Mouse (Mus musculus): ENCODE results near the gene Hpse2. TPM values are rescaled to one million over a fixed set of nuclear protein-coding genes. Genes with fewer than 3 reads are reported as not detected.
"Not testable (repeated sequence)": the region's sequence is repeated elsewhere in the genome, so short reads cannot be mapped to it uniquely, and the experiment has no call there.

Gene Hpse2
- polyA plus RNA-seq, 1 experiment from 2014 or later = 0.73 TPM

GRCm38 (mm10) chr19:42780156-42780538 lies 608.0 kb downstream of the Hpse2 start:
- not testable (repeated sequence) for ATAC-seq (ENCODE audit: low FRiP score); H3K27me3 ChIP-seq (ENCODE audit: control insufficient read depth, insufficient read depth, low read length); DNase-seq (ENCODE audit: low spot score); H3K9me3 ChIP-seq (ENCODE audit: control insufficient read depth, low read length); H3K36me3 ChIP-seq (ENCODE audit: control insufficient read depth, insufficient read depth, low read length); H3K27ac ChIP-seq (ENCODE audit: low read depth, low read length); H3K4me1 ChIP-seq (replicated peaks; ENCODE audit: control insufficient read depth, insufficient read depth, low read length)
- Histone ChIP-seq H3K4me3 (ENCODE audit: low read depth, low read length) (peak overlapping the region; percentile 52), H3K9ac (ENCODE audit: low read depth, low read length) (peak overlapping the region; percentile 76), H3K4me2 (replicated peaks; ENCODE audit: low read depth, low read length) (peak overlapping the region; percentile 56)
- WGBS = 57% methylated on average over 7 of the region's 7 CpGs

- no peaks in the 10 kb centered on the region for H3K9me3 ChIP-seq (ENCODE audit: control insufficient read depth, low read length)
- no peaks in the 10 kb centered on the region for H3K36me3 ChIP-seq (ENCODE audit: control insufficient read depth, insufficient read depth, low read length)
- ATAC-seq (ENCODE audit: low FRiP score) = peak; percentile 99
- no peaks in the 10 kb centered on the region for H3K4me1 ChIP-seq (replicated peaks; ENCODE audit: control insufficient read depth, insufficient read depth, low read length)
- no peaks in the 10 kb centered on the region for H3K27me3 ChIP-seq (ENCODE audit: control insufficient read depth, insufficient read depth, low read length)
- peak within 1 kb of the TSS; percentile 76 for H3K9ac ChIP-seq (ENCODE audit: low read depth, low read length)
- peak within 1 kb of the TSS; percentile 52 for H3K4me3 ChIP-seq (ENCODE audit: low read depth, low read length)
- DNase-seq (ENCODE audit: low spot score) = peak; percentile 90
- H3K4me2 ChIP-seq (replicated peaks; ENCODE audit: low read depth, low read length) = peak within 1 kb of the TSS; percentile 56
- H3K27ac ChIP-seq (ENCODE audit: low read depth, low read length) = peak within 1 kb of the TSS; percentile 75
- WGBS = under 1% methylated on average over 43 of the region's 43 CpGs
Measured at GRCm38 (mm10) chr19:42779531-42780155, 608.5 kb downstream of the Hpse2 start, which contains the start of gene Hps1. Gene Hps1 (minus strand): TSS chr19:42779978.

- ATAC-seq (ENCODE audit: low FRiP score) = no peak
Measured at GRCm38 (mm10) chr19:42777801-42778200, 610.4 kb downstream of the Hpse2 start.

GRCm38 (mm10) chr19:42776813-42777212 lies 611.3 kb downstream of the Hpse2 start:
- H3K27me3 ChIP-seq (ENCODE audit: control insufficient read depth, insufficient read depth, low read length) = no peaks in the 10 kb centered on the region
- WGBS = 100% methylated on average over 1 of the region's 1 CpGs
- H3K9ac ChIP-seq (ENCODE audit: low read depth, low read length) = no peak overlapping the region
- no peaks in the 10 kb centered on the region for H3K4me1 ChIP-seq (replicated peaks; ENCODE audit: control insufficient read depth, insufficient read depth, low read length)
- H3K4me3 ChIP-seq (ENCODE audit: low read depth, low read length) = no peak overlapping the region
- H3K4me2 ChIP-seq (replicated peaks; ENCODE audit: low read depth, low read length) = no peak overlapping the region
- ATAC-seq (ENCODE audit: low FRiP score) (no peak), DNase-seq (ENCODE audit: low spot score) (peak; percentile 39)
- no peaks in the 10 kb centered on the region for H3K36me3 ChIP-seq (ENCODE audit: control insufficient read depth, insufficient read depth, low read length)
- H3K27ac ChIP-seq (ENCODE audit: low read depth, low read length) = no peak overlapping the region
- H3K9me3 ChIP-seq (ENCODE audit: control insufficient read depth, low read length) = no peaks in the 10 kb centered on the region

More at GRCm38 (mm10) chr19:42777801-42778200, 610.4 kb downstream of the Hpse2 start:
- DNase-seq (ENCODE audit: low spot score) = no peak
- Histone ChIP-seq H3K36me3 (ENCODE audit: control insufficient read depth, insufficient read depth, low read length) (no peaks in the 10 kb centered on the region), H3K4me2 (replicated peaks; ENCODE audit: low read depth, low read length) (no peak overlapping the region), H3K4me3 (ENCODE audit: low read depth, low read length) (no peak overlapping the region), H3K9ac (ENCODE audit: low read depth, low read length) (no peak overlapping the region), H3K9me3 (ENCODE audit: control insufficient read depth, low read length) (no peaks in the 10 kb centered on the region), H3K4me1 (replicated peaks; ENCODE audit: control insufficient read depth, insufficient read depth, low read length) (no peaks in the 10 kb centered on the region), H3K27me3 (ENCODE audit: control insufficient read depth, insufficient read depth, low read length) (no peaks in the 10 kb centered on the region), H3K27ac (ENCODE audit: low read depth, low read length) (no peak overlapping the region)
- WGBS = 84% methylated on average over 5 of the region's 5 CpGs

- H3K4me1 ChIP-seq (replicated peaks; ENCODE audit: control insufficient read depth, insufficient read depth, low read length) = 0 out of 2 replicates have a peak, but pooled peaks cover 4% of the 10 kb centered on the region
- ATAC-seq (ENCODE audit: low FRiP score) (no peak), DNase-seq (ENCODE audit: low spot score) (no peak)
- no peak overlapping the region for H3K27ac ChIP-seq (ENCODE audit: low read depth, low read length)
- 84% methylated on average over 23 of the region's 23 CpGs for WGBS
- no peak overlapping the region for H3K4me3 ChIP-seq (ENCODE audit: low read depth, low read length)
- no peaks in the 10 kb centered on the region for H3K27me3 ChIP-seq (ENCODE audit: control insufficient read depth, insufficient read depth, low read length)
- H3K36me3 ChIP-seq (ENCODE audit: control insufficient read depth, insufficient read depth, low read length) = no peaks in the 10 kb centered on the region
- no peak overlapping the region for H3K9ac ChIP-seq (ENCODE audit: low read depth, low read length)
- H3K9me3 ChIP-seq (ENCODE audit: control insufficient read depth, low read length) = no peaks in the 10 kb centered on the region
- H3K4me2 ChIP-seq (replicated peaks; ENCODE audit: low read depth, low read length) = no peak overlapping the region
Measured at GRCm38 (mm10) chr19:42770141-42770872, 617.8 kb downstream of the Hpse2 start.

GRCm38 (mm10) chr19:42769648-42770047 lies 618.5 kb downstream of the Hpse2 start:
- H3K27ac ChIP-seq (ENCODE audit: low read depth, low read length) = no peak overlapping the region
- no peak overlapping the region for H3K4me3 ChIP-seq (ENCODE audit: low read depth, low read length)
- H3K4me1 ChIP-seq (replicated peaks; ENCODE audit: control insufficient read depth, insufficient read depth, low read length) = 0 out of 2 replicates have a peak, but pooled peaks cover 4% of the 10 kb centered on the region
- DNase-seq (ENCODE audit: low spot score) (no peak), ATAC-seq (ENCODE audit: low FRiP score) (no peak)
- no peak overlapping the region for H3K4me2 ChIP-seq (replicated peaks; ENCODE audit: low read depth, low read length)
- H3K9me3 ChIP-seq (ENCODE audit: control insufficient read depth, low read length) = no peaks in the 10 kb centered on the region
- WGBS = 90% methylated on average over 10 of the region's 10 CpGs
- H3K36me3 ChIP-seq (ENCODE audit: control insufficient read depth, insufficient read depth, low read length) = no peaks in the 10 kb centered on the region
- no peaks in the 10 kb centered on the region for H3K27me3 ChIP-seq (ENCODE audit: control insufficient read depth, insufficient read depth, low read length)
- no peak overlapping the region for H3K9ac ChIP-seq (ENCODE audit: low read depth, low read length)

- H3K4me2 ChIP-seq (replicated peaks; ENCODE audit: low read depth, low read length) = no peak overlapping the region
- no peak for DNase-seq (ENCODE audit: low spot score)
- 0 out of 2 replicates have a peak, but pooled peaks cover 4% of the 10 kb centered on the region for H3K4me1 ChIP-seq (replicated peaks; ENCODE audit: control insufficient read depth, insufficient read depth, low read length)
- H3K27me3 ChIP-seq (ENCODE audit: control insufficient read depth, insufficient read depth, low read length) = no peaks in the 10 kb centered on the region
- H3K27ac ChIP-seq (ENCODE audit: low read depth, low read length) = no peak overlapping the region
- ATAC-seq (ENCODE audit: low FRiP score) = 0 out of 2 replicates have a peak, but pooled peaks have one; percentile 6
- no peak overlapping the region for H3K9ac ChIP-seq (ENCODE audit: low read depth, low read length)
- no peaks in the 10 kb centered on the region for H3K9me3 ChIP-seq (ENCODE audit: control insufficient read depth, low read length)
- 50% methylated on average over 8 of the region's 8 CpGs for WGBS
- H3K36me3 ChIP-seq (ENCODE audit: control insufficient read depth, insufficient read depth, low read length) = no peaks in the 10 kb centered on the region
- H3K4me3 ChIP-seq (ENCODE audit: low read depth, low read length) = no peak overlapping the region
Measured at GRCm38 (mm10) chr19:42767361-42767760, 620.8 kb downstream of the Hpse2 start.

GRCm38 (mm10) chr19:42764398-42764797 lies 623.8 kb downstream of the Hpse2 start:
- Histone ChIP-seq H3K4me3 (ENCODE audit: low read depth, low read length) (no peak overlapping the region), H3K4me2 (replicated peaks; ENCODE audit: low read depth, low read length) (no peak overlapping the region), H3K9ac (ENCODE audit: low read depth, low read length) (no peak overlapping the region), H3K9me3 (ENCODE audit: control insufficient read depth, low read length) (no peaks in the 10 kb centered on the region), H3K4me1 (replicated peaks; ENCODE audit: control insufficient read depth, insufficient read depth, low read length) (0 out of 2 replicates have a peak, but pooled peaks cover 4% of the 10 kb centered on the region), H3K27ac (ENCODE audit: low read depth, low read length) (no peak overlapping the region), H3K27me3 (ENCODE audit: control insufficient read depth, insufficient read depth, low read length) (no peaks in the 10 kb centered on the region), H3K36me3 (ENCODE audit: control insufficient read depth, insufficient read depth, low read length) (no peaks in the 10 kb centered on the region)
- WGBS = 84% methylated on average over 10 of the region's 10 CpGs
- ATAC-seq (ENCODE audit: low FRiP score) (no peak), DNase-seq (ENCODE audit: low spot score) (no peak)

Data from hindbrain, embryonic 11.5 days (tissue).